Mouse (Mus musculus) spleen, adult 2 months (tissue): ENCODE measurements around the gene Elobl.

Experiments used
- CTCF ChIP-seq: fragments of 200-500 bp; IDR thresholded peaks from 2 replicates; pipeline ENCODE4 v1.5.1; 2011; ENCODE audit warnings: mild to moderate bottlenecking, inconsistent platforms; ENCODE audit not compliant: insufficient read depth, insufficient read length, insufficient replicate concordance; ENCODE audit errors: extremely low read depth
- POLR2A ChIP-seq: fragments of 200-500 bp; IDR thresholded peaks from 2 replicates; pipeline ENCODE4 v1.6.1; 2011; ENCODE audit warnings: low read depth, low read length, inconsistent platforms

DNA sequence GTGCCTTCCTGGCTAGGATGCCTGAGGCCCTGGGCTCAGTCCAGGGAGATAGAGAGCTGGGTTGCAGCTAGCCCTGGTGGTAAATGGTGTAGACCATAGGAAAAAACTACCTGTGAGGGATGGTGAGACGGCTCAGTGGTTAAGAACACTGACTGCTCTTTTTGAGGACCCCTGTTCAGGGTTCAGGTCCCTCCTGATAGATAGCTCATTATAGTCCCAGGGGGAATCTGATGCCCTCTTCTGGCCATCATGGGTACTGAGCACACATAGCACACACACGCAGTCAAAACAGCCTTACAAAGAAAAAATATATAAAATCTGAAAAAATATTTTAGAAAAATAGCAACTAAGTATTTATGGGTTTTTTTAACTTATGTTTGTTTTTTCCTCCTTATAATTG lies 9.6 kb upstream of the Elobl start:
- TF ChIP-seq CTCF (no peak), POLR2A (no peak)
